Mouse (Mus musculus) thymus, postnatal 0 days (tissue): ENCODE measurements around the gene Zkscan1. TPM values are rescaled to one million over a fixed set of nuclear protein-coding genes. Genes with fewer than 3 reads are reported as not detected.
"Not testable (repeated sequence)": the region's sequence is repeated elsewhere in the genome, so short reads cannot be mapped to it uniquely, and the experiment has no call there.

ENCODE experiments used
- DNase-seq: peaks from one replicate; pipeline ENCODE4 v3.0.0-alpha.2; 2015; ENCODE audit warnings: low spot score
- polyA plus RNA-seq: library from polyadenylated mRNA; unstranded; fragments of >200 nt; fragmentation: Nextera tagmentation; extraction: Ambion mirVana; gene quantifications from 2 replicates; pipeline ENCODE4 v1.2.1, GENCODE M21; 2015

Zkscan1 gene
- polyA plus RNA-seq: 8.5 and 8.6 TPM in 2 replicates

GRCm38 (mm10) chr5:138084996-138085395 lies at the start of gene Zkscan1:
Gene Zkscan1 (plus strand): TSS chr5:138085084.
- DNase-seq: peak; percentile 88

- DNase-seq: not testable (repeated sequence)
These were observed 32.0 kb upstream of the Zkscan1 start, which contains the start of gene Smok3c for GRCm38 (mm10) chr5:138052894-138053293. Gene Smok3c (plus strand): TSS chr5:138053194.

GRCm38 (mm10) chr5:138073803-138074202 lies 11.1 kb upstream of the Zkscan1 start:
- DNase-seq: no peak

GRCm38 (mm10) chr5:138075684-138076083 lies 9.2 kb upstream of the Zkscan1 start:
- DNase-seq: no peak

- DNase-seq: no peak
These were observed 8.7 kb upstream of the Zkscan1 start for GRCm38 (mm10) chr5:138076148-138076547.

- DNase-seq: no peak
These were observed 4.4 kb upstream of the Zkscan1 start for GRCm38 (mm10) chr5:138080456-138080855.

GRCm38 (mm10) chr5:138081446-138081845 lies 3.4 kb upstream of the Zkscan1 start:
- DNase-seq: no peak

GRCm38 (mm10) chr5:138083318-138083900 lies 1.5 kb upstream of the Zkscan1 start:
- no peak for DNase-seq

- DNase-seq: no peak
These were observed 948 bp upstream of the Zkscan1 start for GRCm38 (mm10) chr5:138083936-138084335.

GRCm38 (mm10) chr5:138084507-138084906 lies 377 bp upstream of the Zkscan1 start:
- no peak for DNase-seq

GRCm38 (mm10) chr5:138085421-138085911 lies 582 bp downstream of the Zkscan1 start:
- DNase-seq: peak; percentile 39

GRCm38 (mm10) chr5:138086842-138087241 lies 2.0 kb downstream of the Zkscan1 start:
- DNase-seq: no peak

- no peak for DNase-seq
These were observed 3.5 kb downstream of the Zkscan1 start for GRCm38 (mm10) chr5:138088366-138088765.

GRCm38 (mm10) chr5:138089108-138089551 lies 4.2 kb downstream of the Zkscan1 start:
- DNase-seq: no peak

- peak; percentile 13 for DNase-seq
These were observed 5.4 kb downstream of the Zkscan1 start for GRCm38 (mm10) chr5:138090271-138090670.

- DNase-seq: no peak
These were observed 5.9 kb downstream of the Zkscan1 start for GRCm38 (mm10) chr5:138090737-138091136.

GRCm38 (mm10) chr5:138092771-138093170 lies 7.9 kb downstream of the Zkscan1 start:
- no peak for DNase-seq

GRCm38 (mm10) chr5:138094474-138094873 lies 9.6 kb downstream of the Zkscan1 start:
- DNase-seq: no peak

- no peak for DNase-seq
These were observed 20.1 kb downstream of the Zkscan1 start for GRCm38 (mm10) chr5:138104976-138105375.

- no peak for DNase-seq
These were observed 22.2 kb downstream of the Zkscan1 start for GRCm38 (mm10) chr5:138107130-138107529.

- DNase-seq: not testable (repeated sequence)
These were observed 25.0 kb downstream of the Zkscan1 start for GRCm38 (mm10) chr5:138109847-138110396.

- peak; percentile 92 for DNase-seq
These were observed 31.6 kb downstream of the Zkscan1 start, which contains the start of gene Zscan21 for GRCm38 (mm10) chr5:138116255-138117198. Gene Zscan21 (plus strand): TSS chr5:138116903.
